Mouse (Mus musculus): Measurements from ENCODE around the gene Stat5a. TPM values are rescaled to one million over a fixed set of nuclear protein-coding genes. Genes with fewer than 3 reads are reported as not detected.
A peak's percentile ranks its signal among the peaks of the same experiment; 100 is the strongest.

The Stat5a gene
- polyA plus RNA-seq, 1 experiment from 2014 or later, result 5.5 TPM

DNA sequence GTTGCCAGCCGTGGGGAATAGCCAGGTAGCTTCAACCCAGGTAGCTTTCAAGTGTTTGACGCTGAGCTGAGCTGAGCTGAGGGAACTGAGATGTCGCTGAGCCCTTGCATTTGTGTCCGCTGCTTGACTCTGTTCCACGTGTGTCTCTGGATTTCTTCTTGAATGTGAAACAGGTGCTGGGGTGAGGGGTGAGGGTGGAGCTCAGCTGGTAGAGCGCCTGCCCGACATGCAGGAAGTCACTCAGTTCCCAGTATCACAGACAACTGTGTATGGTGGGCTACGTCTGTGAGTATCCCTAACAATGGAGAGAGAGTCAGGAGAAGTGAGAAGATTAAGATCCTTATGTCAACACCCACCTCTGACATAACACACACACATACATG is 11.8 kb downstream of the Stat5a start:
- H3K27ac ChIP-seq, result no peak overlapping the region
- no peak overlapping the region for H3K4me3 ChIP-seq (replicated peaks)
- H3K36me3 ChIP-seq, result no peaks in the 10 kb centered on the region
- no peaks in the 10 kb centered on the region for H3K27me3 ChIP-seq (replicated peaks)
- no peaks in the 10 kb centered on the region for H3K9me3 ChIP-seq
- no peaks in the 10 kb centered on the region for H3K4me1 ChIP-seq (replicated peaks)
- no peak overlapping the region for H3K9ac ChIP-seq
- H3K4me2 ChIP-seq (replicated peaks), result no peak overlapping the region
- WGBS, result 73% methylated on average over 8 of the region's 8 CpGs
- no peak for ATAC-seq

DNA sequence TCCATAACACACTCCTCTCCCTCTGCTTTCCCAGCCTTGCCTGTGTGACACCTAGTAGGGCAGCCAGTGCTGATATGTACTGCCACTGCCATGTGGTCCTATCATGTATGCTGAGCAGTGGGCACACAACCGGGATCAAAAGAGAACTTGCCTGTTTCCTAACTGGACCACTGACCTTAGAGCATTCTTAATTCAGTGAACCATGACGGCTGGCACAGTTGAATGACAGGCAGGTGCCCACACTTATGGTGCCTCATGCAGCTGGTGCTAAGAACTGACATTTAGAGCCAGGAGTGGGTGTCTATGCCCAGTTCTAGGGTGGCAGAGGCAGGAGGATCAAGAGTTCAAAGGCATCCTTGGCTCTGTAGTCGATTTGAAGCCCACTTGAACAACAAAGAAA is 16.6 kb downstream of the Stat5a start:
- Histone ChIP-seq H3K4me2 (replicated peaks) (no peak overlapping the region), H3K9me3 (no peaks in the 10 kb centered on the region), H3K36me3 (no peaks in the 10 kb centered on the region), H3K9ac (no peak overlapping the region), H3K27me3 (replicated peaks) (no peaks in the 10 kb centered on the region), H3K4me3 (replicated peaks) (no peak overlapping the region), H3K4me1 (replicated peaks) (no peaks in the 10 kb centered on the region), H3K27ac (no peak overlapping the region)
- 79% methylated on average over 3 of the region's 3 CpGs for WGBS
- ATAC-seq, result no peak

DNA sequence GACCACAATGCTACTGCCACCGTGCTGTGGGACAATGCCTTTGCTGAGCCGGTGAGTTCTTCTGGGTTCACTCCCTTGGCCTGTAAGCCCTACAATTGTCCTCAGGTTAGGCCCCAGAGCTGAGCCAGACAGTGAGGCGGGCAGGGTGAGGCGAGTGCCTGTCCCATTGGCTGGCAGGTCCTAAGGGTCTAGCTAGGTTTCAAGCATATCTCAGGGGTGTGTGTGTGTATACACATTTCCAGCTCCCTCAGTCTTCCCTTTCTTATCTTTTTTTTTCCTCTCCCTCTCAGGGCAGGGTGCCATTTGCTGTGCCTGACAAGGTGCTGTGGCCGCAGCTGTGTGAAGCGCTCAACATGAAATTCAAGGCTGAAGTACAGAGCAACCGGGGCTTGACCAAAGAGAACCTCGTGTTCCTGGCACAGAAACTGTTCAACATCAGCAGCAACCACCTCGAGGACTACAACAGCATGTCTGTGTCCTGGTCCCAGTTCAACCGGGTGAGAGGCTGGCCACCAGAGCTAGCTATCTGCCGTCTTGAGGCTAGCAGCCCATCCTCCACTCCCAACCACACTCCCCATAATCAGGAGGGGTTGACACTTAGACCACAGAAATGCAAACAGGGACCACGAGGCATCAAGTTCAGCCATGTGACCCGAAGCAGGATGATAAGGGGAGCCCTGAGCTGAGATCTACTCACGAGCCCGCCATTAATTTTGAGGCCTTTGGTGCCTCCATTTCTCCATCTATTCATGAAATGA is 20.3 kb downstream of the Stat5a start:
- WGBS, result 75% methylated on average over 15 of the region's 15 CpGs
- Histone ChIP-seq H3K4me3 (replicated peaks) (no peak overlapping the region), H3K9me3 (no peaks in the 10 kb centered on the region), H3K4me2 (replicated peaks) (no peak overlapping the region), H3K36me3 (no peaks in the 10 kb centered on the region), H3K27ac (no peak overlapping the region), H3K27me3 (replicated peaks) (no peaks in the 10 kb centered on the region), H3K9ac (no peak overlapping the region), H3K4me1 (replicated peaks) (no peaks in the 10 kb centered on the region)
- no peak for ATAC-seq

DNA sequence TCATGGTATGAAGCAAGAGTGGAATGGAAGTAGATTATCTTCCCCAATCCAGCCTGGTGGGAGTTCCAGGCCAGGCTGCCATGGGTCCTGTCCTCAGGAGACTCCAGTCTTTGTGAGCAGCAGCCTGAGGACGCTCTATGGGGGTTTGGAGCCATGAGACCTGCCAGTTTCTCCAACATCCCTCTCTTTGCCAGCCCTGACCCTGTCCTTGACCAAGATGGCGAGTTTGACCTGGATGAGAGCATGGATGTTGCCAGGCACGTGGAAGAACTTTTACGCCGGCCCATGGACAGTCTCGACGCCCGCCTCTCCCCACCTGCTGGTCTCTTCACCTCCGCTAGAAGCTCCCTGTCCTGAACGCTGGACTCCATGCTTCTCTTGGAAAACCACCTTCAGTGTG is 24.5 kb downstream of the Stat5a start:
- Histone ChIP-seq H3K4me2 (replicated peaks) (no peak overlapping the region), H3K4me3 (replicated peaks) (no peak overlapping the region), H3K9ac (no peak overlapping the region), H3K9me3 (no peaks in the 10 kb centered on the region), H3K36me3 (no peaks in the 10 kb centered on the region), H3K27me3 (replicated peaks) (no peaks in the 10 kb centered on the region), H3K27ac (no peak overlapping the region), H3K4me1 (replicated peaks) (no peaks in the 10 kb centered on the region; the same call in 1 of the 2 replicates)
- WGBS, result 94% methylated on average over 10 of the region's 10 CpGs
- ATAC-seq, result no peak

DNA sequence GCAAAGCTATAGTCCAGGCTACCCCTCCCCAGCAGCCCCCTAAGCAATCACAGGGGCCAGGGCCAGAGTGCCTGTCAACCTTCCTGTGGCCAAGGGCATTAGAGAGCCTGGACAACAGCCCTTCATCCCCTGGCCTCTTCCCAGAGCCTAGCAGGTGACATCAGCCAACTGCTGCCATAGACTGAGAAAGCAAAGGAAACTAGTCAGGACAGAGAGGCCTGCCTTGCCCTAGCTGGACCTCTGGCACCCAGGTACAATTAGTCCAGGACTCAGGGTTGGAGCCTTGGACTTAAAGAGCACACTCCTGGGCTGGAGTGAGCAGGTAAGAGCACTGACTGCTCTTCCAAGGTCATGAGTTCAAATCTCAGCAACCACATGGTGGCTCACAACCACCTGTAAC is 26.3 kb downstream of the Stat5a start:
- H3K27ac ChIP-seq, result peak overlapping the region; percentile 57; the same call in 1 of the 2 replicates

DNA sequence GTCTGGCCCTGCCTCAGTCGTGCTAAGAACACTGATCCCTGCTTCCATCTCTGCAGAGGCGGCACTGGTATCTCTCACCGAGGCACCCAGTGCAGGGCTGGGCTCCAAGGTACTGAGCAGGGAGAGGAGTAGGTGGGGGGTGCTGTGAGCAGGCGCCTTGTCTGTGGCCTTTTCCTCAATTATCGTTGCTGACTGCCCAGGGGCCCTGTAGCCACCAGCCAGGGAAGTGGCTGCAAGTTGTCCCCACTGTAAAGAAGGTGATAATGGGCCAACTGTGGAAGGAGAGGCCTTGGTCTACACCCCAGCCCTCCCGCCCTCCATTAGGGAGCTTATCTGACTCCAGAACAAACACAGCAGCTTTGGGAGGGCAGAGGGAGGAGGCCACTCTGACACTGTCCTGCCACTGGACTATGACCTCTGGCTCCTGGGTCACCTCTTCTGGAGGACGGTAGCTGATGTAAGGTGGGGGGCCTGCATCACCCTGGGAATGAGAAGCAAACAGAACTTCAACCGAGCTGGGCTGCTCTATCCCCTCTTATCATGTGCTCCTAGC is 27.1 kb downstream of the Stat5a start:
- Histone ChIP-seq H3K4me1 (replicated peaks) (no peaks in the 10 kb centered on the region; the same call in 1 of the 2 replicates), H3K9ac (no peak overlapping the region), H3K27me3 (replicated peaks) (no peaks in the 10 kb centered on the region), H3K9me3 (no peaks in the 10 kb centered on the region), H3K4me3 (replicated peaks) (no peak overlapping the region), H3K4me2 (replicated peaks) (0 out of 2 replicates have a peak overlapping the region, but pooled peaks have one; percentile 14), H3K36me3 (no peaks in the 10 kb centered on the region), H3K27ac (peak overlapping the region; percentile 57)
- peak; percentile 83 for ATAC-seq
- 26% methylated on average over 8 of the region's 8 CpGs for WGBS

More for the DNA sequence above, 26.3 kb downstream of the Stat5a start:
- 0 out of 2 replicates have a peak, but pooled peaks have one; percentile 9 for ATAC-seq
- H3K36me3 ChIP-seq, result no peaks in the 10 kb centered on the region
- H3K9me3 ChIP-seq, result no peaks in the 10 kb centered on the region
- H3K27me3 ChIP-seq (replicated peaks), result no peaks in the 10 kb centered on the region
- no peak overlapping the region for H3K4me2 ChIP-seq (replicated peaks)
- no peaks in the 10 kb centered on the region; the same call in 1 of the 2 replicates for H3K4me1 ChIP-seq (replicated peaks)
- H3K4me3 ChIP-seq (replicated peaks), result no peak overlapping the region
- no peak overlapping the region for H3K9ac ChIP-seq

DNA sequence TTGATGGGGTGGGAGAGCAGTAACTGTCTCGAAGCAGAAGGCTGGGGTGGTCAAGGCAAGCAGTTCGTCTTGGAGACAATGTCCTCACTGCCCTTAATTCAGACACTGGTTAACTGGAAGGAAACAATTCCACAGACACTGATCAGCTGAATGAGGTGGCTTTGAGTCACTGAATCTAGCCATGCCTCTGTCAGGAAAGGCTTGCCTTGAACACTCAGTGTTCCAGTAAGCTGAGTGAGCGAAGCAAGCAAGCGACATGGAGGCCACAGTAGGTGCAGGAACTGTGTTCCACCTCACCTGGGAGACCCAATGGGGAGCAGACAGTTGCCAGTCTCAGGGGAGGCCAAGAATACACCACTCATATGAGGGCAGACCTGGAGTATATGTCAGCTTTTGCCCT is 28.1 kb downstream of the Stat5a start:
- Histone ChIP-seq H3K4me2 (replicated peaks) (no peak overlapping the region), H3K27ac (peak overlapping the region; percentile 42; the same call in 1 of the 2 replicates), H3K9ac (no peak overlapping the region), H3K4me1 (replicated peaks) (no peaks in the 10 kb centered on the region; the same call in 1 of the 2 replicates), H3K4me3 (replicated peaks) (no peak overlapping the region), H3K36me3 (no peaks in the 10 kb centered on the region), H3K9me3 (no peaks in the 10 kb centered on the region), H3K27me3 (replicated peaks) (no peaks in the 10 kb centered on the region)
- 67% methylated on average over 4 of the region's 4 CpGs for WGBS
- no peak for ATAC-seq

DNA sequence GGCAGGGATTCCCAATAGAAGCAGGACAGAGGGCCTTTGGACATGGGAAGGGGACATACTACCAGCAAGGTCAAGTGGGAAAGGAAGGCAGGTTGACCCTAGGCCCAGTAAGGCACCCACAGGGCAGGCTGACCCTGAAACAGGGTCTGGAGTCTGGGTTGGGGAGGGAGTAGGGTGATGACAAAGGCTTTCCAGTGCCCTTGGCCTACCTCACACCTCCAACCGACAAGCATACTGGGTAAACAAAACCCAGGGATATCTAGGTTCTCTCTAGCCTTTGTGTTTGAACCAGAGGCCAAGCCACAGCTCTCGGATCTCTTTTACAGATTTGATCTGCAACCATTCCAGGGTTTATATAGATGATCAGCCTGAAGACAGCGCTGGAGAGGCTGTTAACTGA is 28.6 kb downstream of the Stat5a start:
- H3K27ac ChIP-seq, result no peak overlapping the region
- no peak overlapping the region for H3K4me3 ChIP-seq (replicated peaks)
- peaks cover 2% of the 10 kb centered on the region; the same call in 1 of the 2 replicates for H3K36me3 ChIP-seq
- no peak overlapping the region for H3K4me2 ChIP-seq (replicated peaks)
- WGBS, result 73% methylated on average over 3 of the region's 3 CpGs
- no peak for ATAC-seq
- H3K27me3 ChIP-seq (replicated peaks), result no peaks in the 10 kb centered on the region
- no peak overlapping the region for H3K9ac ChIP-seq
- no peaks in the 10 kb centered on the region; the same call in 1 of the 2 replicates for H3K4me1 ChIP-seq (replicated peaks)
- no peaks in the 10 kb centered on the region for H3K9me3 ChIP-seq

DNA sequence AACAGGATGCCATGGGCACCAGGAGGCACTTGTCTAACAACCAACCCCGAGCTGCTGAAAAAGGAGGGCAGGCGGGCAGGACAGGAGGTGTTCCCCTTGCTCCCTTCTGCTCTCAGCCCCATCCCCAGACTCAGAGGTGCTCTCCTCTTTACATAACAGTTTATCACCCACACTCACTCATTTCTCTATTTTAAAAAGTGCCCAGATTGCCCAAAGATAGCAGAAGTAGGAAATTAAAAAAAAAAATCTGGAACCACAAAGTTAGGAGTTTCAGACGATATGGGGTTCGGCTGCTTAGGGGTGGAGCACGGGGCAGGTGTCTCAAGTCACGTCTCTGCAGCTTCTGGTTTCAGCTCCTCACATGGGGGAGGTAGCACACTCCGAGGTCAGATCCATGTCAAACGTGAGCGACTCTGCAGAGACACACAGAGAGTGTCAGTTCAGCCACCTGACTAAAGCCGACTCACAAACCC is 29.2 kb downstream of the Stat5a start:
- no peak overlapping the region for H3K27ac ChIP-seq
- H3K4me2 ChIP-seq (replicated peaks), result no peak overlapping the region
- no peaks in the 10 kb centered on the region; the same call in 1 of the 2 replicates for H3K4me1 ChIP-seq (replicated peaks)
- 56% methylated on average over 10 of the region's 10 CpGs for WGBS
- H3K9ac ChIP-seq, result no peak overlapping the region
- H3K4me3 ChIP-seq (replicated peaks), result no peak overlapping the region
- peaks cover 2% of the 10 kb centered on the region; the same call in 1 of the 2 replicates for H3K36me3 ChIP-seq
- no peaks in the 10 kb centered on the region for H3K9me3 ChIP-seq
- H3K27me3 ChIP-seq (replicated peaks), result no peaks in the 10 kb centered on the region
- no peak for ATAC-seq

DNA sequence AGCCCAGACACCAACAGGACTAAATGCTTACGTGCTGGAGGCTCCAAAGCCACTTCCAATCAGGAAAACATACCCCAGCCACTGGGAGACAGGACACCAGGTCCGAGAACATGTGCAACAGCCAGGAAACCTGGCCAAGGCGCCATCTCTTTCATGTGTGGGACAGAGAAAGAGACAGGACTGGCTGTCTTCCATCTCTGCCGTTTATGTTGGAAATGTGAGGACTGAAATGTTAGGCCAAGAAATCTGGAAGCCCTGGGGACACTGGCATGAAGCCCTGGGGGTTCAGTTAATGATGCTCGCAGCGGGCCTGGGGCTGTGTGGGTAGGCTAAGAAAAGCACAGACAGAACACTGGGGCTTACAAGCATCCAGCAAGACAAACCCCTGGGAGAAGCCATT is 31.3 kb downstream of the Stat5a start:
- WGBS, result 88% methylated on average over 6 of the region's 6 CpGs
- no peaks in the 10 kb centered on the region for H3K27me3 ChIP-seq (replicated peaks)

DNA sequence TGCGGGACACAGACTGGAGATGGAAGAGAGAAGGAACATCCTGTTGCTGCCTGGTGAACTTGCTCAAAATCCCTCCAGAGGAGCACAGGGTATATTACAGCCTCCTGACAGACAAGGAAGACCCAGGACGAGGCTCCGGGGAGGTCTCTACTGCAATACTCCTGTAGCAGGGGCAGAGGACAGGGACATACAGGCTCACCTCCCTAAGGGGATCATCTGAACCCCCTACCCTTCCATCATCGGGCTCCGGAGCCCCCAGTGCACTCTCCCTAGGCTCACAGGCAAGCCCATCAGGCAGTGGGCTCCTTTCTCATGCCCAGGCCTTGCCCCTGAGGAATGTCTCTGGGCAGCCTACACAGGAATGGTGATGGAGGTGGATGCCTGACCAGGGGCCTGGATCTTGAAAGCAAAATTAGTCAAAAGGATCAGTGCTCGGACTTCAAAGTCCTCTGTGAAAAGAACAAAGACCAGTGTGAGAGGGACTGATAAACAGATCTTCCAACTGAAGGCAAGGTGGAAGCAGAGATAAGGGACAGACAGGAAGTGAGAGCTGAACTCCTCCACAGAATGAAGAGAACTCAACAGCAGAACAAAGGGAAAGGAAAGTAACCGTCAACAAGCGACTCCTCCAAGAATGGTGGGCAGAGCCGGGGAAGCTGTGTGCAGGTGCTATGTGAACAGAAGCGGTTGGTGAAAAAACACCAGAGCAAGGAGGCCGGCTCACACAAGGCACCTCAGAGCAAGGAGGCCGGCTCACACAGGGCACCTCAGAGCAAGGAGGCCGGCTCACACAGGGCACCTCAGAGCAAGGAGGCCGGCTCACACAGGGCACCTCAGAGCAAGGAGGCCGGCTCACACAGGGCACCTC is 32.3 kb downstream of the Stat5a start:
- Histone ChIP-seq H3K36me3 (peaks cover 6% of the 10 kb centered on the region; the same call in 1 of the 2 replicates), H3K9me3 (no peaks in the 10 kb centered on the region), H3K4me2 (replicated peaks) (no peak overlapping the region), H3K4me1 (replicated peaks) (peaks cover 2% of the 10 kb centered on the region; the same call in 1 of the 2 replicates), H3K4me3 (replicated peaks) (no peak overlapping the region), H3K9ac (no peak overlapping the region), H3K27ac (no peak overlapping the region), H3K27me3 (replicated peaks) (no peaks in the 10 kb centered on the region)
- WGBS, result 59% methylated on average over 15 of the region's 15 CpGs
- no peak for ATAC-seq

More for the DNA sequence above, 31.3 kb downstream of the Stat5a start:
- H3K9me3 ChIP-seq, result no peaks in the 10 kb centered on the region
- H3K27ac ChIP-seq, result no peak overlapping the region
- no peak overlapping the region for H3K4me3 ChIP-seq (replicated peaks)
- no peak overlapping the region for H3K9ac ChIP-seq
- H3K4me1 ChIP-seq (replicated peaks), result peaks cover 2% of the 10 kb centered on the region
- ATAC-seq, result no peak
- H3K4me2 ChIP-seq (replicated peaks), result no peak overlapping the region
- H3K36me3 ChIP-seq, result peaks cover 6% of the 10 kb centered on the region; the same call in 1 of the 2 replicates

DNA sequence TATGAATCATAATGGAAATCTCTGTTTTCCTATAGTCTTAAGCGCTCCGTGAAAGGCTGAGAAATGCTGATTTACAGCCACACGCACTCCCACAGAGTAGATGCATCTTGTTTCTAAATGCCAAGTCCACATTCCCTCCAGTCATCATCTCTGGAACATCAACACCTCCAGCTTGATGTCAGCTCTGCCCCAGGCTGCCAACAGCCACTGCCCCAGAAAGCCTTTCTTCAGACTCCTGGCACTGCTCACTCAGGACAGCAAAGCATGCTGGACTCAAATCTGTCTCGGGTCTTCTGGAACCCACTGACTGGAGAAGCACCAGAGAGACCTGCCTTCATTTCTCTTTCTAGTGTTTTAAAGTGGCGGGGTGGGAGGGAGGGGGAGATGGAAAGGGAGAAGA is 33.3 kb downstream of the Stat5a start:
- H3K27me3 ChIP-seq (replicated peaks), result no peaks in the 10 kb centered on the region
- no peak overlapping the region for H3K4me3 ChIP-seq (replicated peaks)
- no peak for ATAC-seq
- no peak overlapping the region for H3K4me2 ChIP-seq (replicated peaks)
- WGBS, result 85% methylated on average over 5 of the region's 5 CpGs
- peaks cover 6% of the 10 kb centered on the region; the same call in 1 of the 2 replicates for H3K36me3 ChIP-seq
- H3K4me1 ChIP-seq (replicated peaks), result peaks cover 2% of the 10 kb centered on the region; the same call in 1 of the 2 replicates
- no peak overlapping the region for H3K9ac ChIP-seq
- no peaks in the 10 kb centered on the region for H3K9me3 ChIP-seq
- H3K27ac ChIP-seq, result no peak overlapping the region
